Mouse (Mus musculus): ENCODE measurements around the gene Ren1. TPM values are rescaled to one million over a fixed set of nuclear protein-coding genes. Genes with fewer than 3 reads are reported as not detected.

Ren1 gene
- 0.72 and 1.8 TPM in 2 replicates for polyA plus RNA-seq (2012; rRNA removed; ENCODE audit: low replicate concordance)

GRCm38 (mm10) chr1:133350210-133350609 is at the start of gene Ren1:
Gene Ren1 (plus strand): TSS chr1:133350510.

GRCm38 (mm10) chr1:133309652-133310267 is 40.5 kb upstream of the Ren1 start, which contains the start of gene Golt1a:
Gene Golt1a (plus strand): TSS chr1:133309800.

GRCm38 (mm10) chr1:133321267-133321925 is 28.9 kb upstream of the Ren1 start, which contains the start of gene Kiss1:
Gene Kiss1 (plus strand): TSS chr1:133321875.

GRCm38 (mm10) chr1:133363276-133364021 is 13.1 kb downstream of the Ren1 start, which contains the start of gene Etnk2:
Gene Etnk2 (plus strand): TSS chr1:133363572.

Other genes with a start within 250 kb of the Ren1 start
- 18.7 and 31.0 TPM in 2 replicates for gene Ppp1r15b, start 219.4 kb upstream of the Ren1 start, polyA plus RNA-seq (2012; rRNA removed; ENCODE audit: low replicate concordance)
- gene Plekha6, start 186.3 kb upstream of the Ren1 start, polyA plus RNA-seq (2012; rRNA removed; ENCODE audit: low replicate concordance) = 18.7 and 27.9 TPM in 2 replicates
- 2.1 TPM in 1 of 2 replicates, not detected in the other for gene Golt1a, start 40.7 kb upstream of the Ren1 start, polyA plus RNA-seq (2012; rRNA removed; ENCODE audit: low replicate concordance)
- not detected in 2 replicates for gene Kiss1, start 28.6 kb upstream of the Ren1 start, polyA plus RNA-seq (2012; rRNA removed; ENCODE audit: low replicate concordance)
- 0.86 and 1.8 TPM in 2 replicates for gene Etnk2, start 13.1 kb downstream of the Ren1 start, polyA plus RNA-seq (2012; rRNA removed; ENCODE audit: low replicate concordance)
- 33.1 and 67.5 TPM in 2 replicates for gene Sox13, start 73.9 kb downstream of the Ren1 start, polyA plus RNA-seq (2012; rRNA removed; ENCODE audit: low replicate concordance)

All from subcutaneous adipose tissue, adult 2 months (tissue).